Comparison of ENCODE assay signal across 8 mouse cellular contexts in the genomic region with DNA sequence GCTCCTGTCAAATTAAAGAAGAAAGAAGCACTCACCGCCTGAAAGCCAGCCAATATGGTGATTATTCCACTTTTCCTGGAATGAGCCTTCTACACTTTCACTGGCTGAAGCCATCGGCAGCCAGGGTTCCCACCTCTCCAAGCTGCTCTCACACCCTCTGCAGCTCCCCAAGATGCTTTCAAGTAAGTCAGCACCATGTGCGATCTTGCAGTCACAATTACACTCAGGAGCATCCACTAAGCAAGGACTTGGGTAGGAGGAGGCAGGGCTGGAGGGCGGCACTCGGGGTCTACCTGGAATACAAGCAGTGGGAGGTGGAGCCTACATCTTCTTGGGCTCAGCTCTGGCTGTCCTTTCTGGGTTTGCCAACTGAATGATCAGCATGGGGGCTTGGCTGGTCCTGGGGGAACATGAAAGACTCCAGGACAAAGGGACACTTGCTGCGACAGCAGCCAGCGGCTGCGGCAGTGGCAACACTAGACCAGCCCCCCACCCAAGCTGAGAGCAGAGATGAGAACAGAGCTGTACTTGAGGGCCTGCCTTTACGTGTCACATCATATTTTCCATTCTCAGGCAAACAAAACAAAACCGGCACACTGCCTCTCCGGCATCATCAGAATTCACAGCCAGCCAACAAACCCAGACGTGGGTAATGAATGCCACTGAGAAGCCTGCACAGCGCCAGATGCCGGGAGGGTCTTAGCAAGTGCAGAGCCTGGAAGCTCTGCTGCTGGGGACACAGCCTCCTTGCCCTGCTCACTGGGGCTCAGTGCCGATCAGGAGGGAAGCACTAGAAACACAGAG.
DNase-seq lines count a peak whose midpoint lies in the region; ATAC-seq and TF ChIP-seq lines count a peak whose summit lies in the region.

No protein-coding gene starts in this region.

- peak overlapping the region; percentile 70 for H3K9ac ChIP-seq in forebrain, embryonic 14.5 days (ENCODE audit: low read length)
- H3K9ac ChIP-seq in midbrain, embryonic 14.5 days (replicated peaks; ENCODE audit: low read length): peak overlapping the region; percentile 49; the same call in 1 of the 2 replicates

- ATAC-seq in forebrain, embryonic 14.5 days: peak; percentile 55
- ATAC-seq in midbrain, embryonic 14.5 days (ENCODE audit: low FRiP score, low TSS enrichment): peak; percentile 49; the same call in 1 of the 2 replicates

- no peaks in the 10 kb centered on the region for H3K36me3 ChIP-seq in forebrain, embryonic 14.5 days (ENCODE audit: control insufficient read depth, insufficient read depth, low read length)
- H3K36me3 ChIP-seq in midbrain, embryonic 14.5 days (ENCODE audit: control insufficient read depth, insufficient read depth, low read length): no peaks in the 10 kb centered on the region

- intact Hi-C loops in gastrocnemius, adult 2 months (cut with DNase I): no loop called here

- peaks cover 52% of the 10 kb centered on the region for H3K4me1 ChIP-seq in forebrain, embryonic 14.5 days (ENCODE audit: control insufficient read depth, insufficient read depth, low read length)
- H3K4me1 ChIP-seq in midbrain, embryonic 14.5 days (ENCODE audit: control insufficient read depth, insufficient read depth, low read length): peaks cover 63% of the 10 kb centered on the region

- H3K4me2 ChIP-seq in forebrain, embryonic 14.5 days (ENCODE audit: low read length): peak overlapping the region; percentile 70
- peak overlapping the region; percentile 65 for H3K4me2 ChIP-seq in midbrain, embryonic 14.5 days (ENCODE audit: low read length)

- no peaks in the 10 kb centered on the region for H3K9me3 ChIP-seq in forebrain, embryonic 14.5 days (replicated peaks; ENCODE audit: control insufficient read depth, low read length)
- no peaks in the 10 kb centered on the region for H3K9me3 ChIP-seq in midbrain, embryonic 14.5 days (ENCODE audit: control insufficient read depth, low read length)

- peak overlapping the region; percentile 86 for H3K27ac ChIP-seq in gastrocnemius, adult 2 months
- H3K27ac ChIP-seq in forebrain, embryonic 14.5 days (ENCODE audit: low read depth, low read length): peak overlapping the region; percentile 90
- peak overlapping the region; percentile 88 for H3K27ac ChIP-seq in midbrain, embryonic 14.5 days (replicated peaks; ENCODE audit: low read depth, low read length)

- H3K27me3 ChIP-seq in forebrain, embryonic 14.5 days (replicated peaks; ENCODE audit: control insufficient read depth, insufficient read depth, low read length): no peaks in the 10 kb centered on the region
- no peaks in the 10 kb centered on the region for H3K27me3 ChIP-seq in midbrain, embryonic 14.5 days (ENCODE audit: control insufficient read depth, insufficient read depth, low read length)

- 4% methylated on average over 15 of the region's 15 CpGs for WGBS in forebrain, embryonic 14.5 days
- WGBS in midbrain, embryonic 14.5 days: 2% methylated on average over 15 of the region's 15 CpGs

- peak overlapping the region; percentile 69 for H3K4me3 ChIP-seq in gastrocnemius, adult 2 months
- peak overlapping the region; percentile 33 for H3K4me3 ChIP-seq in forebrain, embryonic 14.5 days (ENCODE audit: low read depth, low read length)
- H3K4me3 ChIP-seq in midbrain, embryonic 14.5 days (replicated peaks; ENCODE audit: low read depth, low read length): peak overlapping the region; percentile 30

- no peak for DNase-seq in gastrocnemius, adult 2 months
- no peak for DNase-seq in gastrocnemius, postnatal 10 days
- peak; percentile 79 for DNase-seq in CD4-positive, CD25-positive, alpha-beta regulatory T cell, adult 2 months (ENCODE audit: low read depth, low spot score)
- DNase-seq in forebrain, embryonic 14.5 days (ENCODE audit: low spot score): peak; percentile 79
- peak; percentile 75 for DNase-seq in midbrain, embryonic 14.5 days
- DNase-seq in adrenal gland, adult (ENCODE audit: inconsistent age in 2 of 2, low spot score in 1 of 2): no peak
- no peak for DNase-seq in kidney, adult 8-10 months
- DNase-seq in kidney, postnatal 36 days: no peak

- no peak for TF ChIP-seq CTCF in gastrocnemius, adult 2 months (IDR thresholded peaks at IDR 0.05)

Comparison
In these comparisons a context has a peak if more than half of its experiments do, and no peak if none do; other contexts are left out.
1. DNase-seq: peak in CD4-positive, CD25-positive, alpha-beta regulatory T cell, adult 2 months (single experiment), forebrain, embryonic 14.5 days (single experiment) and midbrain, embryonic 14.5 days (single experiment); none in gastrocnemius, adult 2 months (single experiment), gastrocnemius, postnatal 10 days (single experiment), adrenal gland, adult (0 of 2), kidney, adult 8-10 months (0 of 2) and kidney, postnatal 36 days (0 of 2).
2. Peak in every context shown above with its lines, with median percentiles within 50 percentile points of each other: H3K27ac ChIP-seq and H3K4me3 ChIP-seq.